Mouse (Mus musculus) embryonic fibroblast, embryonic 13.5 days (primary cell): ENCODE data around the gene Fam49a. TPM values are rescaled to one million over a fixed set of nuclear protein-coding genes. Genes with fewer than 3 reads are reported as not detected.

Source experiments
- H3K27ac ChIP-seq: 2 replicates; pipeline ENCODE4 v1.5.1; 2012; ENCODE audit warnings: low read length, control low read depth, inconsistent platforms; ENCODE audit not compliant: insufficient read depth
- H3K4me1 ChIP-seq: 2 replicates; pipeline ENCODE4 v1.6.1; 2011; ENCODE audit warnings: low read length; ENCODE audit not compliant: control insufficient read depth, insufficient read depth
- H3K4me3 ChIP-seq: 2 replicates; pipeline ENCODE4 v1.5.1; 2011; ENCODE audit warnings: mild to moderate bottlenecking, control low read depth, low read length; ENCODE audit not compliant: insufficient read depth
- CTCF ChIP-seq: IDR thresholded peaks from 2 replicates; pipeline ENCODE4 v1.5.1; 2011; ENCODE audit warnings: mild to moderate bottlenecking, control low read depth, low read length, moderate library complexity, borderline replicate concordance; ENCODE audit not compliant: insufficient read depth
- POLR2A ChIP-seq: IDR thresholded peaks from 2 replicates; pipeline ENCODE4 v1.6.1; 2011; ENCODE audit warnings: low read depth, mild to moderate bottlenecking, control low read depth, low read length, moderate library complexity
- polyA plus RNA-seq: library from polyadenylated mRNA; stranded (reverse); fragments of >200 nt; gene quantifications from 2 replicates; pipeline ENCODE4 v1.2.4, GENCODE M21; 2011; ENCODE audit warnings: low read depth; ENCODE audit not compliant: missing spikeins, insufficient read length

Fam49a gene
- polyA plus RNA-seq, 1 experiment: 6.7 TPM

DNA sequence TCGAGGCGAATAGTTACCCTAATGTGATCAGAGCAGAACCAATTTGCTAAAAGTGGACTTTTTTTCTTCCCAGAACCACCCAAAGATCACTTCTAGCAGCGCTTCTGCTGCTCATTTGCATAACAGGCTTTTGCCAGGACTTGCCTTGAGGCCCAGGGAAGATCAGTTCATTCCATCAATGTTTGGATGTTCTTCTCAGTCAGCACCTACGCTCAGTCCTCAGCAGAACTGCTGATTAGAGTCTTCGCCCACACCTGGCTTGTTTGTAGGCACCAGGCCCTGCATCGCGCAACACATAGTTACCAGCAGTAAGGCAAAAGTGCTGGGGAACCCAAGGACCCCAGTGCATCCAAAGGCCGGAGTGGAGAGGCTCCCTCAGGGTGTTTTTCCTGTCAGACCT, 45.3 kb downstream of the Fam49a start:
- H3K4me3 ChIP-seq: no peak overlapping the region
- no peak overlapping the region for H3K27ac ChIP-seq
- H3K4me1 ChIP-seq: no peaks in the 10 kb centered on the region
- TF ChIP-seq CTCF (no peak), POLR2A (no peak)

DNA sequence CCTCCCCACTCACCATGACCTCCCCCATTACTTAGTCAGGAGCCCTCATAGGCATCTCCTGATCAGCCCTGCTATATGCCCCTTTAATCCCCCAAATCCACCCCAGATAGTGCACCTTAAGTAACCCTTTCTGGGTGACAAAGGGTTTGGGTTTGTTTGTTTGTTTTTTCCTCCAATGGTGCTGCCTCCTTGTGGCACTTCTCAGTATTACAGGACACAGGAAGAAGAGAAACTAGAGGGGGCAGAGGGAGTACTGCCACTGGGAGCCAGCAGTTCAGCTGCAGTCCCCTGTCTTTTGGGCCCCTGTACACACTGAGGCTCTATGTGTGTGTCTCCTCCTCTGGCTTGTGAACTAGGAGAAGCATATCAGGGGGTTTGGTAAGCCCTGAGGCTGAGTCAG, 51.5 kb downstream of the Fam49a start:
- no peak for TF ChIP-seq POLR2A
- no peak for TF ChIP-seq CTCF
- no peak overlapping the region for H3K27ac ChIP-seq
- no peak overlapping the region for H3K4me3 ChIP-seq
- no peaks in the 10 kb centered on the region for H3K4me1 ChIP-seq

DNA sequence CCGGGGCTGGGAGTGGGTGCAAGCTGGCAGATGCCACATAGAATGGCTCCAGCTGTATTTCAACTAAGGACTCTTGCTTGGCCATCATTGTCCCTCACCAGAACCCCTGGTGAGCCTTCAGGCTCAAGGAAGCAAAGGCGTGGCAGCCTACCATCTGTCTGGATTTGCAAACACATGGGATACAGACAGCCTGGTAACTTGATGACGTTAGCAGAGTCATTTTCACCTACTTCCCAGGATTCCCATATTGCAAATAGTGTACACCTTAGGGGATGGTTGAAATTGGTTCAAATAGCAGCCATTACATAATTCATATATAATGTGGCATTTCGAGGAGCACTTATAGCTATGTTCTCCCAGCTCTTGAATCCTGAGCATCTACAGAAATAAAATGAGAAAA, 52.0 kb downstream of the Fam49a start:
- Histone ChIP-seq H3K27ac (no peak overlapping the region), H3K4me1 (no peaks in the 10 kb centered on the region), H3K4me3 (no peak overlapping the region)
- TF ChIP-seq POLR2A (no peak), CTCF (no peak)

DNA sequence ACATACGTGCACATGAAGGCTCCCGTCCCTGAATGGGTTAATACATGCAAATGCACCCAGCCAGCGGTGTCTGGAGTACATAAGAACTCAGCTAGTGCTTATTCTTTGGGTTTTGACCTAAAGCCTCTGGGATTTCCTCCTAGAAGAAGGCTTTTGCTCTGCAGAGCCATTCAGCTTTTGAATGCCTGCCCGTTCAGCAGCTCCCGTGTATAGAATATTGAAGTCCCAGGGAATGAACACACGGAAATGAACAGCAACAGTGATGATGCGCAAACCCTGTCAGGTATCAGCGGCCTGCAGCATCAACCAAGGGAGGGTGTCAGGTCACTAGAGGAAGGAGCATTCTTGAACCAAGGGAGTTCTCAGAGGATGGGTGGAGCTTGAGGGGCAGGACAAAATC, 52.4 kb downstream of the Fam49a start:
- Histone ChIP-seq H3K4me3 (no peak overlapping the region), H3K4me1 (no peaks in the 10 kb centered on the region), H3K27ac (no peak overlapping the region)
- TF ChIP-seq POLR2A: no peak
- no peak for TF ChIP-seq CTCF

DNA sequence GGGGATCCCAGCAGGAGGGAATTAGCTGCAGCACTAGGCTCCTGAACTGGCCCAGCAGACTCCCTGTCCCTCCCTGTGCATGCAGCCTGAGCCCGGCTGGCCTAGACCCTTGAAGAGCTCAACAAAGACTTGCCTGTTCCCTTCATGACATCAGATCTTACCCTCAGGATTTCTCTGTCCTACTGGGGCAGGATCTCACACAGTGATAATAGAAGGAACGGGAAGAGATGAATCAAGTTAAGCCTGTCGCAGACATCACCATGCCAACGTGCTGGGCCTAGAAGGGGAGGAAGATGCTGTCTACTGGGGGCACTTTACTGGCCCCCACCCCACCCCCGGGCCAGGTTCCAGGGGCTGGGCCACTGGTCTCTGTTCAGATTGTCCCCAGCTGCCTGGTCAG, 53.1 kb downstream of the Fam49a start:
- H3K27ac ChIP-seq: no peak overlapping the region
- H3K4me1 ChIP-seq: no peaks in the 10 kb centered on the region
- no peak overlapping the region for H3K4me3 ChIP-seq
- no peak for TF ChIP-seq POLR2A
- no peak for TF ChIP-seq CTCF

DNA sequence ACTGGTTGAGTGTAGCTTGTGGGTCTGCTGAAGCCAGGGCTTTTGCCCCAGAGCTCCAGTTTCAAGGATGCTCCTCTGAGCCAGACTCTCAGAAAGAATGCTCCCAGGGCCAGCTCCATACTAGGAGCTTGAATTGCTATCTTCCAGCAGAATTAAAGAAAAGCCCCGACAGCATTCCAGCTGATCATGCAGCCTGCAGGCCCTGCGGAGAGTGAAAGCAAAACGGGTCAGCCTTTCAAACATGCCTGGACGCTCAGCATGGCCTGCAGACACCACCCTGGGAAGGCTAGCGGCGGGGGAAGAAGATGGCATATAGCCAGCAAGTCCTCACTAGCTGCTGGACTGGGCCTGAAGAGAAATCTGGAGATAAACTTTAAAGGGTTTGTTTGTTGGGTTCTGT, 55.0 kb downstream of the Fam49a start:
- TF ChIP-seq POLR2A: no peak
- TF ChIP-seq CTCF: no peak
- H3K27ac ChIP-seq: no peak overlapping the region
- H3K4me3 ChIP-seq: no peak overlapping the region
- no peaks in the 10 kb centered on the region for H3K4me1 ChIP-seq

DNA sequence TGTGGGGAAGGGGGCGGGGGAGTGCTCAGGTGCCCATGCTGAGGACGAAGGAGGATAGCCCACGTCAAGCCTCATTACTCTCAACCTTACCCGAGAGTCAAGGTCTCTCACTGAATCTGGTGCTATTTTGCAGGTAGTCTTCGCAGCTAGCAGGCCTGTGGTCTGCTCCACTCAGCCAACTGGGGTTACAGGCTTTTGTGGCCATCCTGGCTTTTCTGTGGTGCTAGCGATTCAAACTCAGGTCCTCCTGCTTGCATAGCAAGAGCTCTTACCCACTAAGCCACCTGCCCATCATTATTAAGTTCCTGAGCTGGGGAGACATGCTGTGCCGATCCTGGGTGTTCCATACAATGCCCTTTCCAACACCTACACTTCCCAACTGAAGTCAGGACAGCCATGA, 55.7 kb downstream of the Fam49a start:
- no peak for TF ChIP-seq POLR2A
- TF ChIP-seq CTCF: no peak
- no peaks in the 10 kb centered on the region for H3K4me1 ChIP-seq
- H3K4me3 ChIP-seq: no peak overlapping the region
- no peak overlapping the region for H3K27ac ChIP-seq

DNA sequence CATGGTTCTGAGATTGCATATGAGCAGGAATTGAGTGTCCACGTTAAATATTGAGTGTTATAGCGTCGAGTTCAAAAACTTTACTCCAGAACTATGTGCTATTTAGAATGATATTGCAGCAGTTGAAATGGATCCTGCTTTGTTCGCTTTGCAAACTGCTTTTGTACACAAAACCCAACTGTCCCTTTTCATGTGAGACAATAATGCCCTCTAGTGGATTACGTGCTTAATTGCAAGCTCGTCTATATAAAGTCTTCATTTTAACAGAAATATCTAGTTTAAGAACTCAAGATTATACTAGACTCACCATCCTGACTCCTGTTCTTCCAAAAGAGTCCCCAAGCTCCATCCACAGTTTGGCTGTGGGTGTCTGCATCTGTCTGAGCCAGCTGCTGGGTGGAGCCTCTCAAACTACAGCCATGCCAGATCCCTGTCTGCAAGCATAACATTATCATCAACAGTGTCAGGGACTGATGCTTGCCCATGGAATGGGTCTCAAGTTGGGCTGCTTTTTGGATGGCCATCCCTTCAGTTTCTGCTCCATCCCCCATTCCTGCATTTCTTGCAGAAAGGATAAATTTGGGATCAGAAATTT, 56.3 kb downstream of the Fam49a start:
- H3K27ac ChIP-seq: no peak overlapping the region
- no peak overlapping the region for H3K4me3 ChIP-seq
- H3K4me1 ChIP-seq: no peaks in the 10 kb centered on the region
- no peak for TF ChIP-seq CTCF
- no peak for TF ChIP-seq POLR2A

DNA sequence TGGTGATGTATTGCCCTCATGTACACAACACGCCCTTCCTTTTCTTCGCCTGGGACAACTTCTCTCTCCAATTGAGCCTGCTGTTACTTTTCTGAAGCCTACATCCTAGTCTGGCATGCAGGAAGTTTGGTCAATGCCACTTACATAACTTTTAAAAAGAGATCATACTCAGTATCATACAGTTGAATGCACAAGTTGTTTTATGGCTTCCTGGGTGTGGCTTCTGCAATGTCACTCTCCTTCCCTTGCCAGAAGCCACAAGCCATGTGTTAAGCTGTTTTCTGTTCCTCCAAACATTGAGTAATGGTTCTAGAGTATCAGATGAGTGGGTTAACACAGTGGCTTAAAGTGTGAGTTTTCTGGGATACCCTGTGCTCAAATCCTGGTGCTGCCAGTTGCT, 58.8 kb downstream of the Fam49a start:
- H3K4me1 ChIP-seq: no peaks in the 10 kb centered on the region
- no peak overlapping the region for H3K4me3 ChIP-seq
- no peak overlapping the region for H3K27ac ChIP-seq
- TF ChIP-seq CTCF: no peak
- no peak for TF ChIP-seq POLR2A

DNA sequence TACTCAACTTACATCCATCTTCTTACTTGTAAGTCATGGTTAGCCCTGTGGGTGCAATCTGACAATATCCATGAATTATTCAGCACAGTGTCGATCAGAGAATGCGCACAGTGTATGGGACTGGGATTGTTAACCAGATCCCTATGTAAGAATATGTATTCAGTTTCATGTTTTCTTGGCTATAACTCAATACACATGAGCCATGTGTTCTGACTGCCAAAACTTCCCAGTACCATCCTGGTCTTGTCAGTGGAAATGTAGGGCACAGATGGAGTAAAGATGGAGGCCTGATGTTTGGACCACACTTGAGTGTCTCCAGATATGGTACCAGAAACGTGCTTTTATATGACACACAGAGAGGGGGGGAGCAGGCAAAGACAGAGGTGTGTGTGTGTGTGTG, 59.2 kb downstream of the Fam49a start:
- H3K27ac ChIP-seq: no peak overlapping the region
- TF ChIP-seq CTCF (no peak), POLR2A (no peak)
- H3K4me3 ChIP-seq: no peak overlapping the region
- H3K4me1 ChIP-seq: no peaks in the 10 kb centered on the region

DNA sequence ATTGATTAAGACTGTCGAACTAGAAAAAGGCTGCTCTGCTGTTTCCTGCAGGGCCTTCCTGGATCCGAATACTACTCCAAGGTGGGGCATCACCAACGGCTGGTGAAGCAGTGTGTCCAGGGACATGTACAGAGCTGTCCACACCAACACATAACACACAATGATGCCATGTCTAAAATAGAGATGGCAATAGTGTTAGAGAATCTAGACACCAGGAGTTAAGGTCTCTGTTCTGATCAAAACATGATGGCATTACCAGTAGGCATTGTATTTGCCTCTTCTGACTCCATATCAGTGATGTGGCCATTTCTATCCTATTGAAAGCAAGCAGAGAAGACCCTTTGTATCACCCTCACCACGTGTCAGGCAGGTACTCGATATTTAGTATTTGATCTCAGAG, 61.1 kb downstream of the Fam49a start:
- no peak for TF ChIP-seq POLR2A
- TF ChIP-seq CTCF: no peak
- Histone ChIP-seq H3K4me3 (no peak overlapping the region), H3K27ac (no peak overlapping the region)

More for the DNA sequence above, 61.1 kb downstream of the Fam49a start:
- H3K4me1 ChIP-seq: no peaks in the 10 kb centered on the region
